Mouse (Mus musculus) forebrain, embryonic 11.5 days (tissue): ENCODE measurements at regions not wholly inside any gene's neighbourhood (a gene's known extent, or its start where the extent isn't known, plus 50 kb on each side); places are given as distances from the start of the nearest gene placed in this dataset.

Source experiments
- ATAC-seq: fragments of 200-750 bp; cut with Nextera tagmentation; replicated peaks from 2 replicates; pipeline ENCODE4 v1.8.0; 2017; ENCODE audit warnings: moderate TSS enrichment; ENCODE audit not compliant: low FRiP score
- DNase-seq: peaks from one replicate; pipeline ENCODE4 v3.0.0-alpha.2; 2017; ENCODE audit warnings: low spot score
- H3K27ac ChIP-seq: fragments of 300-500 bp; sonication (generic); 2 replicates; pipeline ENCODE4 v1.5.1; 2014; ENCODE audit warnings: low read depth, low read length
- H3K27me3 ChIP-seq: fragments of 300-500 bp; sonication (generic); 2 replicates; pipeline ENCODE4 v1.6.1; 2014; ENCODE audit warnings: mild to moderate bottlenecking, low read length, mixed read lengths; ENCODE audit not compliant: control insufficient read depth, insufficient read depth
- H3K36me3 ChIP-seq: fragments of 300-500 bp; sonication (generic); 2 replicates; pipeline ENCODE4 v1.6.1; 2014; ENCODE audit warnings: mild to moderate bottlenecking, low read length, moderate library complexity, mixed read lengths; ENCODE audit not compliant: control insufficient read depth, insufficient read depth
- H3K4me1 ChIP-seq: fragments of 300-500 bp; sonication (generic); replicated peaks from 2 replicates; pipeline ENCODE4 v1.6.1; 2014; ENCODE audit warnings: low read length, mixed read lengths; ENCODE audit not compliant: control insufficient read depth, insufficient read depth
- H3K4me2 ChIP-seq: fragments of 300-500 bp; sonication (generic); 2 replicates; pipeline ENCODE4 v1.6.1; 2014; ENCODE audit warnings: low read depth, mild to moderate bottlenecking, low read length, moderate library complexity, mixed read lengths; ENCODE audit not compliant: severe bottlenecking
- H3K4me3 ChIP-seq: fragments of 300-500 bp; sonication (generic); 2 replicates; pipeline ENCODE4 v1.5.1; 2014; ENCODE audit warnings: low read depth, low read length
- H3K9ac ChIP-seq: fragments of 300-500 bp; sonication (generic); 2 replicates; pipeline ENCODE4 v1.6.1; 2014; ENCODE audit warnings: low read length
- H3K9me3 ChIP-seq: fragments of 300-500 bp; sonication (generic); 2 replicates; pipeline ENCODE4 v1.6.1; 2016; ENCODE audit warnings: low read length, mixed read lengths; ENCODE audit not compliant: control insufficient read depth
- WGBS: fragments of 180-500 bp; shearing (Covaris S2); extraction: QIAGEN DNeasy Blood & Tissue Kit; methylation state at CpG from one replicate; pipeline ENCODE4 v1.1.7; 2014; 5-methylcytosine and 5-hydroxymethylcytosine counted together

- Histone ChIP-seq H3K4me3 (no peak overlapping the region), H3K9ac (no peak overlapping the region), H3K27me3 (no peaks in the 10 kb centered on the region), H3K27ac (no peak overlapping the region), H3K36me3 (no peaks in the 10 kb centered on the region), H3K4me1 (no peaks in the 10 kb centered on the region), H3K4me2 (no peak overlapping the region), H3K9me3 (no peaks in the 10 kb centered on the region)
- ATAC-seq (no peak), DNase-seq (no peak)
- 87% methylated on average over 8 of the region's 8 CpGs for WGBS
Measured at GRCm38 (mm10) chr2:75477076-75477475, 182.0 kb upstream of the Hnrnpa3 start.

GRCm38 (mm10) chr2:75479546-75479945, 179.5 kb upstream of the Hnrnpa3 start:
- DNase-seq: no peak
- H3K9ac ChIP-seq: no peak overlapping the region

GRCm38 (mm10) chr2:75481863-75482262, 177.2 kb upstream of the Hnrnpa3 start:
- WGBS: 65% methylated on average over 8 of the region's 8 CpGs
- Histone ChIP-seq H3K4me3 (no peak overlapping the region), H3K4me2 (no peak overlapping the region), H3K27me3 (no peaks in the 10 kb centered on the region), H3K36me3 (no peaks in the 10 kb centered on the region), H3K27ac (no peak overlapping the region), H3K9ac (no peak overlapping the region), H3K9me3 (no peaks in the 10 kb centered on the region), H3K4me1 (no peaks in the 10 kb centered on the region)
- no peak for ATAC-seq
- DNase-seq: no peak

More at GRCm38 (mm10) chr2:75479546-75479945, 179.5 kb upstream of the Hnrnpa3 start:
- Histone ChIP-seq H3K4me1 (no peaks in the 10 kb centered on the region), H3K27me3 (no peaks in the 10 kb centered on the region), H3K4me3 (no peak overlapping the region), H3K4me2 (no peak overlapping the region), H3K9me3 (no peaks in the 10 kb centered on the region), H3K27ac (no peak overlapping the region), H3K36me3 (no peaks in the 10 kb centered on the region)
- 84% methylated on average over 5 of the region's 5 CpGs for WGBS
- no peak for ATAC-seq

GRCm38 (mm10) chr2:75482484-75482883, 176.6 kb upstream of the Hnrnpa3 start:
- Histone ChIP-seq H3K4me1 (no peaks in the 10 kb centered on the region), H3K27ac (no peak overlapping the region), H3K27me3 (no peaks in the 10 kb centered on the region), H3K9ac (no peak overlapping the region), H3K4me3 (no peak overlapping the region), H3K9me3 (no peaks in the 10 kb centered on the region), H3K4me2 (no peak overlapping the region), H3K36me3 (no peaks in the 10 kb centered on the region)
- DNase-seq: no peak
- ATAC-seq: no peak
- WGBS: 85% methylated on average over 2 of the region's 2 CpGs

- Histone ChIP-seq H3K36me3 (no peaks in the 10 kb centered on the region), H3K9ac (no peak overlapping the region), H3K4me2 (no peak overlapping the region), H3K4me1 (no peaks in the 10 kb centered on the region), H3K9me3 (no peaks in the 10 kb centered on the region), H3K27ac (no peak overlapping the region), H3K4me3 (no peak overlapping the region), H3K27me3 (no peaks in the 10 kb centered on the region)
- ATAC-seq (no peak), DNase-seq (no peak)
- WGBS: 53% methylated on average over 10 of the region's 10 CpGs
Measured at GRCm38 (mm10) chr2:75484951-75485350, 174.1 kb upstream of the Hnrnpa3 start.

- 86% methylated on average over 1 of the region's 1 CpGs for WGBS
- ATAC-seq: no peak
Measured at GRCm38 (mm10) chr2:75491150-75491549, 167.9 kb upstream of the Hnrnpa3 start.

GRCm38 (mm10) chr2:75491789-75492500, 167.1 kb upstream of the Hnrnpa3 start:
- no peak overlapping the region for H3K9ac ChIP-seq
- H3K27ac ChIP-seq: no peak overlapping the region
- no peak overlapping the region for H3K4me2 ChIP-seq
- 44% methylated on average over 3 of the region's 3 CpGs for WGBS
- H3K4me3 ChIP-seq: no peak overlapping the region
- peak; percentile 57 for DNase-seq
- H3K9me3 ChIP-seq: no peaks in the 10 kb centered on the region
- H3K4me1 ChIP-seq: no peaks in the 10 kb centered on the region
- H3K27me3 ChIP-seq: no peaks in the 10 kb centered on the region
- no peaks in the 10 kb centered on the region for H3K36me3 ChIP-seq
- ATAC-seq: no peak

More at GRCm38 (mm10) chr2:75491150-75491549, 167.9 kb upstream of the Hnrnpa3 start:
- no peaks in the 10 kb centered on the region for H3K9me3 ChIP-seq
- H3K4me1 ChIP-seq: no peaks in the 10 kb centered on the region
- no peaks in the 10 kb centered on the region for H3K27me3 ChIP-seq
- no peak for DNase-seq
- no peak overlapping the region for H3K4me2 ChIP-seq
- H3K36me3 ChIP-seq: no peaks in the 10 kb centered on the region
- H3K9ac ChIP-seq: no peak overlapping the region
- H3K27ac ChIP-seq: no peak overlapping the region
- H3K4me3 ChIP-seq: no peak overlapping the region

- Histone ChIP-seq H3K4me1 (no peaks in the 10 kb centered on the region), H3K9me3 (no peaks in the 10 kb centered on the region), H3K4me2 (no peak overlapping the region), H3K9ac (no peak overlapping the region), H3K27ac (no peak overlapping the region), H3K27me3 (no peaks in the 10 kb centered on the region), H3K4me3 (no peak overlapping the region), H3K36me3 (no peaks in the 10 kb centered on the region)
- DNase-seq (no peak), ATAC-seq (no peak)
- 70% methylated on average over 4 of the region's 4 CpGs for WGBS
Measured at GRCm38 (mm10) chr2:75492501-75492898, 166.6 kb upstream of the Hnrnpa3 start.

GRCm38 (mm10) chr2:75496606-75497240, 162.3 kb upstream of the Hnrnpa3 start:
- Histone ChIP-seq H3K4me2 (no peak overlapping the region), H3K27me3 (no peaks in the 10 kb centered on the region), H3K9ac (no peak overlapping the region), H3K27ac (no peak overlapping the region), H3K4me1 (no peaks in the 10 kb centered on the region), H3K9me3 (no peaks in the 10 kb centered on the region), H3K4me3 (no peak overlapping the region), H3K36me3 (no peaks in the 10 kb centered on the region)
- ATAC-seq (no peak), DNase-seq (no peak)
- WGBS: 90% methylated on average over 5 of the region's 5 CpGs
